Mouse (Mus musculus) midbrain, embryonic 15.5 days (tissue): Measurements from ENCODE around the gene Tmem171. TPM values are rescaled to one million over a fixed set of nuclear protein-coding genes. Genes with fewer than 3 reads are reported as not detected.

Source experiments
- ATAC-seq: fragments of 200-750 bp; cut with Nextera tagmentation; replicated peaks from 2 replicates; pipeline ENCODE4 v1.8.0; 2017; ENCODE audit warnings: moderate TSS enrichment
- H3K27ac ChIP-seq: fragments of 300-500 bp; sonication (generic); 2 replicates; pipeline ENCODE4 v1.5.1; 2015; ENCODE audit warnings: mild to moderate bottlenecking, inconsistent platforms
- H3K27me3 ChIP-seq: fragments of 300-500 bp; sonication (generic); replicated peaks from 2 replicates; pipeline ENCODE4 v1.6.1; 2015; ENCODE audit warnings: inconsistent platforms
- H3K36me3 ChIP-seq: fragments of 300-500 bp; sonication (generic); replicated peaks from 2 replicates; pipeline ENCODE4 v1.6.1; 2015; ENCODE audit warnings: inconsistent platforms
- H3K4me1 ChIP-seq: fragments of 300-500 bp; sonication (generic); 2 replicates; pipeline ENCODE4 v1.6.1; 2015; ENCODE audit warnings: inconsistent platforms
- H3K4me2 ChIP-seq: fragments of 300-500 bp; sonication (generic); 2 replicates; pipeline ENCODE4 v1.6.1; 2015; ENCODE audit warnings: inconsistent platforms, mild to moderate bottlenecking, moderate library complexity
- H3K4me3 ChIP-seq: fragments of 300-500 bp; sonication (generic); 2 replicates; pipeline ENCODE4 v1.5.1; 2015; ENCODE audit warnings: mild to moderate bottlenecking, inconsistent platforms
- H3K9ac ChIP-seq: fragments of 300-500 bp; sonication (generic); 2 replicates; pipeline ENCODE4 v1.6.1; 2015; ENCODE audit warnings: mild to moderate bottlenecking, inconsistent platforms
- H3K9me3 ChIP-seq: fragments of 300-500 bp; sonication (generic); 2 replicates; pipeline ENCODE4 v1.6.1; 2016; ENCODE audit warnings: inconsistent platforms
- WGBS: fragments of 180-500 bp; shearing (Covaris S2); methylation state at CpG from one replicate; pipeline ENCODE4 v1.1.7; 2015; ENCODE audit warnings: mixed read lengths; 5-methylcytosine and 5-hydroxymethylcytosine counted together
- polyA plus RNA-seq: library from polyadenylated mRNA; unstranded; fragments of >200 nt; fragmentation: Nextera tagmentation; extraction: Ambion mirVana; gene quantifications from 2 replicates; pipeline ENCODE4 v1.2.1, GENCODE M21; 2015

The Tmem171 gene
- polyA plus RNA-seq, 1 experiment from 2014 or later: not detected

DNA sequence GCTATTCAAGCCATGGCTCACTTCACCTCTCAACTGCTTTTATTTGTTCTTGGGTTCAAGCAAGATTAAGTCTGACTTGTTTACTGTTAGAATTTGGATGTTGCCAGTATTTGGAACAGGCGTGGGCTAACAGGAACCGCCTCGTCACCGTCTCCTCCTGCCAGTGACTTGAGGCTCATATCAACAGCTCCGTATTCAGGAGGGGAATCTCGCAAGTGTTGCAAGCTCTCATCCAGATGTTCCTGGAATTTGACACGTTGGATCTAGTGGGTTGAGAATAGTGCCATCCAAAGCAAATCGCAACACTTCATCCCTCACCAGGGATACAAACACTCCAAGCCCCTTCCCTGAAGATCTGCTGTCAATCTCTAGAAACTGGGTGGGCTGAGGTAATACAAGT is 15.6 kb upstream of the Tmem171 start:
- Histone ChIP-seq H3K9ac (no peak overlapping the region), H3K36me3 (no peaks in the 10 kb centered on the region), H3K27ac (no peak overlapping the region), H3K27me3 (no peaks in the 10 kb centered on the region), H3K4me2 (no peak overlapping the region), H3K4me3 (no peak overlapping the region), H3K9me3 (no peaks in the 10 kb centered on the region), H3K4me1 (no peaks in the 10 kb centered on the region)
- ATAC-seq: no peak
- 86% methylated on average over 8 of the region's 8 CpGs for WGBS

DNA sequence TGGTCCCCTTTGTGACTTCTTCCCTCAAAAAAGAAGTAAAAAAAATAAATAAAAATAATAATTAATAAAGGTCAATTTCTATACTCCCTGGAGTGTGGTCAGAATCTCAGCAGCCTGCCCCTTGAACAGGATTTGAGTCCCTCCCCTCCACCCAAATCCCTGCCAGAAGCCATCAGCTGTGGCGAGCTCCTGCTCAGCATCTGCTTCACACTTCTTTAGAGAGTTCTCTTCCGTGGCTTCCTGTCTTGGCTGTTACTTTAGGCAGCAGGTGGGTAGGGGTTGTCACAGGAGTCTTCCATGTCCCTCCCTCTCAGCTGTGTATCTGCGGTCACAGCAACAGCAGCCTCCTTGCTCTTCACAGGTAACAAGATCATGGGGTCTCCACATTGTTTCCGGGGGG is 10.9 kb upstream of the Tmem171 start:
- Histone ChIP-seq H3K27me3 (no peaks in the 10 kb centered on the region), H3K9ac (no peak overlapping the region), H3K9me3 (no peaks in the 10 kb centered on the region), H3K4me1 (no peaks in the 10 kb centered on the region), H3K4me3 (no peak overlapping the region), H3K4me2 (no peak overlapping the region), H3K27ac (no peak overlapping the region), H3K36me3 (no peaks in the 10 kb centered on the region)
- ATAC-seq: no peak
- 80% methylated on average over 4 of the region's 4 CpGs for WGBS

DNA sequence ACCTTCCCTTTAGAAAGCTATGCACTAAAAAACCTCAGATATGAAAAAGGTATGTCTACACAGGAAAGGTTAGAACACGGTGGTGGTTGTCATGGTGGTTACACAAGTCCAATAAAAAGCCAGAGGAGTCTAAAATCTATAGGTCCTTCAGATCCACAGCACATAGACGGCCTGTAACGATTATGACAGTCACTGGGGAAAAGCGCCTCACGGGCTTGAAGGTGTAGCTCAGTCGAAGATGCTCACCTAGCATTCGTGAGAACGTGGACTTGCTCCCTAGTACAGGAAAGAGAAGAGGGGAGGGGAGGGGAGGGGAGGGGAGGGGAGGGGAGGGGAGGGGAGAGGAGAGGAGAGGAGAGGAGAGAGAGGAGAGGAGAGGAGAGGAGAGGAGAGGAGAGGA is 9.2 kb upstream of the Tmem171 start:
- no peak for ATAC-seq
- H3K4me2 ChIP-seq: no peak overlapping the region
- H3K36me3 ChIP-seq: no peaks in the 10 kb centered on the region
- no peaks in the 10 kb centered on the region for H3K4me1 ChIP-seq
- H3K27me3 ChIP-seq: no peaks in the 10 kb centered on the region
- no peak overlapping the region for H3K4me3 ChIP-seq
- 89% methylated on average over 8 of the region's 8 CpGs for WGBS
- H3K27ac ChIP-seq: no peak overlapping the region
- no peaks in the 10 kb centered on the region for H3K9me3 ChIP-seq
- no peak overlapping the region for H3K9ac ChIP-seq

DNA sequence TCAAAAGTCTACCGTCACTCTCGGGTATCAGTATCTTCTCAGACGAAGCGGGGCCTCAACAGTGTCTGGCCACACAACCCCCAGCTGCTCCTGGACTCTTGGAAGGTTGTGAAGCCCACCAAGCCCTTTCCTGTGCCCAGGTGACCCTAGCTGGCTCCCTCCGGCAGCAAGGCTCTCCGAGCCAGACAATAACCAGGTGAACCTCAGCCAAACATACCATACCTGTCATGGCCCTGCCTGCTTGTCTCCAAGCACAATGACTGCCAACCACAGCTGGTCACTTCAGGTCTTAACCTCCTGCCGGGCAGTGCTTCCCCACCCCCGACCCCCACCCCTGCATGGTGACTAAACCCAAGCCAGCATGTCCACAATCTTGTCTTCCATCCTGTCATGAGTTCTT is 7.7 kb upstream of the Tmem171 start:
- Histone ChIP-seq H3K27me3 (no peaks in the 10 kb centered on the region), H3K4me3 (no peak overlapping the region), H3K4me2 (no peak overlapping the region), H3K36me3 (no peaks in the 10 kb centered on the region), H3K9me3 (no peaks in the 10 kb centered on the region), H3K4me1 (no peaks in the 10 kb centered on the region), H3K9ac (no peak overlapping the region), H3K27ac (no peak overlapping the region)
- ATAC-seq: no peak
- WGBS: 90% methylated on average over 8 of the region's 8 CpGs

DNA sequence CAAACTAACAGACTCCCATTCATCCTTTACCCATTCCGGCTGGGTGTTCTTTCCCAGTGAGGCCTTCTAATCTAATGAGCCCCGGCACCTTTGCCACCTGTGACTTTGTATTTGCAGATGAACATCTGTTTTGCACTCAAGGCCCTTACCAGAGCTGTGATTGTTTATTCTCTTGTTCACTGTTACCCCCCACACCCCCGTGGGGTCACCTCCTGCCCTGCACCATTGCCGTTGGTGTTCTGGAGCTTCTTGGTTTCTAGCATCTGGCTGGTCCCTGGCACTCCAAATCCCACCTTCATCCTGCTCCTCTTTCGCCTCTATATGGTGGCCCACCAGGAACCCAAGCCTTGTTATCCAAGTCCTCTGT is 6.7 kb upstream of the Tmem171 start:
- ATAC-seq: no peak
- WGBS: 84% methylated on average over 5 of the region's 5 CpGs

DNA sequence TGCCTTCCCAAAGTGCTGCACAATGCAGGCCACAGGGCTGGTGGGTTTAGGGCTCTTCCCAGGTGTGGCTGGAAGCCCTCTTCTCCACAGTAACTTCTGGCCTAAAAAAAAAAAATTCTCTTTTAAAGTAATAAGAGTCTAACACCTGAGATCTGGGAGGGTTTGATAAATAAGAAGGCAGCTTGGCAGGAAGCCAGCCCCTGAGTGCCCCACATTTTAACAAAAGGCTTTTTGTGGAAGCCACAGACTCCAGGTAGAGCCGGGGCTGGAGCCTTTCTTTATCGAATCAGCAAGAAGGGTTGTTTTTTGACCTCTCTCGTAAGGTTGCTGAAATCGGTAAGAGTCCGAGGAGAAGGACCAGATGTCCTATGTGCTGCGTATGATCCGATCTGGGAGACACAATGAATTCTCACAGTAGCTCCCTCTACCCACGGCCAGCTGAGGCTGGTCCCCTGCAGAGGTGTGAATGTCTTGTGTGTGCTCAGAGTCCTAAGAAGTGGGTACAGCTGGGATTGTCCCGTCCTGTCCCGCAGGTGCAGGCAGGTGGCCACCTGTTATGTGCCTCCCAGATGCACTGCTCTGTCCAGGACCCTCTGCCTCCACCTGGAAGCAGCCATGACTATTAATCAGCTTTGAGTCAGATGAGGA is 6.2 kb upstream of the Tmem171 start:
- WGBS: 76% methylated on average over 10 of the region's 10 CpGs
- Histone ChIP-seq H3K9me3 (no peaks in the 10 kb centered on the region), H3K4me1 (no peaks in the 10 kb centered on the region), H3K4me2 (no peak overlapping the region), H3K27me3 (0 out of 2 replicates have a peak, but pooled peaks cover 3% of the 10 kb centered on the region), H3K9ac (no peak overlapping the region), H3K4me3 (no peak overlapping the region), H3K36me3 (no peaks in the 10 kb centered on the region), H3K27ac (no peak overlapping the region)
- no peak for ATAC-seq

More for the DNA sequence above, 6.7 kb upstream of the Tmem171 start:
- Histone ChIP-seq H3K4me3 (no peak overlapping the region), H3K4me2 (no peak overlapping the region), H3K36me3 (no peaks in the 10 kb centered on the region), H3K4me1 (no peaks in the 10 kb centered on the region), H3K9ac (no peak overlapping the region), H3K27me3 (no peaks in the 10 kb centered on the region), H3K27ac (no peak overlapping the region), H3K9me3 (no peaks in the 10 kb centered on the region)

DNA sequence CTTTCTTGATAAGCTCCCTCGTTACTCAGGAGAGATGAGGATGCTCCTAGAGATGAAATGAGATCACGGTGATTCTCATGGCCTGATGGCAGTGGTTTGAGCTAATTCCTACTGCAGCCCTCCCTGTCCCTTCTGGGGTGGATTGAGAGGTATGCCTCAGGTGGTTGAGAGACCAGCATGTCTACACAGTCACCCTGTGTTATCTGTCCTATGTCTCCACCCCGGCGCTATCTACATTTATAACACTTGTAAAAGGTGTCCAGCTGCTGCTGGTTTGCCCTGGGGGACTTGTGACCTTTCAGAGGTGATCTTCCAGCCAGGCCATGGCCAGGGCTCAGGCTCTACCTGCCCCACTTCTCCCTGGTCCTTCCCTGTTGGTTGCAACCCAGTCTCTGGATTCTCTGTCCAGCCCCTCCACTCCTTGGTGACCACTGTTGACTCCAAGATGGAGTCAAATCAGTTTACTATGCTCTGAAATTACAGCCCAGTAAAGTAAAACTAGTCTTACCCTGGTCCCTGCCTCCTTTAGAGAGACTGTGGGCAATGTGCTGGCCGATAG is 5.4 kb upstream of the Tmem171 start:
- 89% methylated on average over 5 of the region's 5 CpGs for WGBS
- Histone ChIP-seq H3K9me3 (no peaks in the 10 kb centered on the region), H3K4me3 (no peak overlapping the region), H3K4me1 (peaks cover 3% of the 10 kb centered on the region), H3K9ac (no peak overlapping the region), H3K27ac (no peak overlapping the region), H3K4me2 (no peak overlapping the region), H3K27me3 (peaks cover 10% of the 10 kb centered on the region), H3K36me3 (no peaks in the 10 kb centered on the region)
- no peak for ATAC-seq

DNA sequence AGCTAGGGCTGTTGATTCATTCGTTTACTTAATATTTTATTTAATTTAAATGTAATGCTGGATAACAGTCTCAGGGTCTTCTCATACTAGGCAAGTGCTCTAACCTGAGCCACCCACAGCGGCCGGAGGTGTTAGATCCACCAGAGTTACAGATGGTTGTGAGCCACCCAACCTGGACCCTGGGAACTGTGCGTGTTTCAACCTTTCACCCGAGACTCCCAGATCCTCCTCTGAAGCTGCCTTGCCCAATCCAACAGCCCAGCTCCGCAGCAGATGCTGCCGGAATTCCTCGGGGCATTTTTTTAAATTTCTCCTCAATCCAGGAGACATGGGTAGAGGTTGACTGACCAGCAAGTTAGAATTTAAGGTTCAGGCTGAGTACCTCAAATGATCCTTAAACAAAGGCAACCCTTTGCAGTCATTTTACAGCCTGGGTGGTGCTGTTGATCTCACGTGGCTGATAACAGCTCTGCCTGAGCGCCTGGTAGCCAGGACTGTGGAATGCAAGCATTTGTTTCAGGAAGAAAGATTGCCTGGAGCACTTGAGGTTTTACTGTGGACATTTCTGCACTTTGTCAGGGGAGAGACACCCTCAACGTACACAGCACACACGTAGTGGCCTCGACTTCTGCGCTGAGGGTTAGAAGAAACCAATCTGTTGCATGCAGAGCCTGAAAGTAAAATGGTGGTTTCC is 4.6 kb upstream of the Tmem171 start:
- WGBS: 81% methylated on average over 14 of the region's 14 CpGs
- Histone ChIP-seq H3K27ac (no peak overlapping the region), H3K4me2 (no peak overlapping the region), H3K9me3 (no peaks in the 10 kb centered on the region), H3K36me3 (no peaks in the 10 kb centered on the region), H3K4me3 (no peak overlapping the region), H3K27me3 (peaks cover 17% of the 10 kb centered on the region), H3K9ac (no peak overlapping the region), H3K4me1 (peaks cover 8% of the 10 kb centered on the region)
- no peak for ATAC-seq

DNA sequence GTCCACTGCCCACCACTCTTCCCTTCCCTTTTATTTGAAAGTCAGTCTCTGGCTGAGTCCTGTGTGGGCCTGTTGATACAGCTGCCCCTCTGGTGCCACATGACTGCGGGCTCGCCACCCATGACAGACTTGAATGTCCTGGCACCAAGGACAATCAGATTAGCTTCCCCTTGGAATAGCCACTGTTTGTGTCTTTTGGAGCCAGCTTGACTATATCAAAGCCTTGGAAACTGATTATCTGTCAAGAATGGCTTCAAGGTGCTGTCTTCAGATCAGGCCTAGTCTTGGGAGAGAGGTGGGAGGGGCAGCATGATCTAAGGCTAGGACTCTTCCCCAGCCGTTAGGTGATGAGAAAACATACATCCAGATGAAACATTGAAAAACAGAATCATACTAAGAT is 2.1 kb upstream of the Tmem171 start:
- Histone ChIP-seq H3K4me3 (no peak overlapping the region), H3K27me3 (peaks cover 24% of the 10 kb centered on the region), H3K36me3 (no peaks in the 10 kb centered on the region), H3K4me1 (peaks cover 8% of the 10 kb centered on the region), H3K27ac (no peak overlapping the region), H3K9ac (no peak overlapping the region), H3K9me3 (no peaks in the 10 kb centered on the region), H3K4me2 (no peak overlapping the region)
- ATAC-seq: no peak
- 76% methylated on average over 3 of the region's 3 CpGs for WGBS

DNA sequence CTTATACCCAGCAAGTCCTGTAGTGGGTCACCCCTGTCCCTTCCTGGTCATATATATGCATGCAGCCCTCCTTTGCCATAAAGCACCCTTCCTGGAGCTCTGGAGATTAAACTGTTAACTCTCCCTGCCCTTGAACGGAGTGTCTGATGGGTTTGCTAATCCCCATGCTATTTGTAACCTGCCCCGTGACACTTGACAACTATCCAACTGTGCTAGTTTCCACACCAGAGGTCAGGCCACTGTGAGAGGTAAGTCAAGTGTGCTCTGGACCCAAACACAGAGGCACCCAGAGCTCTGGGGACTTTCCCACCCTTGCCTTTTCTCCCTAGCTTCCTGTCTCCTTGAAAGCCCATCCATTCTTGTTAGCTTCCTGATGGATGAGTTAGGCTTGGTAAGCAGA is 912 bp upstream of the Tmem171 start:
- no peaks in the 10 kb centered on the region for H3K36me3 ChIP-seq
- no peak overlapping the region for H3K9ac ChIP-seq
- peaks cover 24% of the 10 kb centered on the region for H3K27me3 ChIP-seq
- no peak overlapping the region for H3K4me2 ChIP-seq
- no peaks in the 10 kb centered on the region for H3K9me3 ChIP-seq
- H3K27ac ChIP-seq: no peak overlapping the region
- no peak overlapping the region for H3K4me3 ChIP-seq
- H3K4me1 ChIP-seq: peaks cover 8% of the 10 kb centered on the region
- WGBS: 31% methylated on average over 2 of the region's 2 CpGs
- ATAC-seq: no peak

DNA sequence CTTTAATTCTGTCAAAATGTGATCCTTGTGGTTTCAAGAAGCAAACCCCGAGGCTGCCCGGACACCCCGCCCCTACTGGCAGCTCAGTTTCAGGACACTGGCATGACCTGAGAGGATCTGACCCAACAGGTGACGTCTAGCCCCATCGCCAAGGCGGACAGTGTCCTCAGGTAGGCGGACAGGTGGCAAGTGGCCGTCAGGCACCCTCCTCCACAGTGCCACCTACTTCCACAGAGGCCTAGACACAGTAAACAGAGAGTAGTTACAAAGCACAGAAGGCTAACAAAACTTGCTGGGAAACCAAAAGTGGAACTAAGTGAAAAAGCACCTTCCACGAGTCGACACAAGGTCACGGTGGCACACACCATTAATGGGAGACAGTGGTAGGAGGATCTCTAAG is 1.3 kb downstream of the Tmem171 start:
- Histone ChIP-seq H3K36me3 (no peaks in the 10 kb centered on the region), H3K27ac (no peak overlapping the region), H3K9ac (no peak overlapping the region), H3K4me3 (no peak overlapping the region), H3K9me3 (no peaks in the 10 kb centered on the region), H3K4me2 (no peak overlapping the region), H3K4me1 (peaks cover 8% of the 10 kb centered on the region), H3K27me3 (peaks cover 24% of the 10 kb centered on the region)
- ATAC-seq: no peak
- WGBS: 93% methylated on average over 11 of the region's 11 CpGs

DNA sequence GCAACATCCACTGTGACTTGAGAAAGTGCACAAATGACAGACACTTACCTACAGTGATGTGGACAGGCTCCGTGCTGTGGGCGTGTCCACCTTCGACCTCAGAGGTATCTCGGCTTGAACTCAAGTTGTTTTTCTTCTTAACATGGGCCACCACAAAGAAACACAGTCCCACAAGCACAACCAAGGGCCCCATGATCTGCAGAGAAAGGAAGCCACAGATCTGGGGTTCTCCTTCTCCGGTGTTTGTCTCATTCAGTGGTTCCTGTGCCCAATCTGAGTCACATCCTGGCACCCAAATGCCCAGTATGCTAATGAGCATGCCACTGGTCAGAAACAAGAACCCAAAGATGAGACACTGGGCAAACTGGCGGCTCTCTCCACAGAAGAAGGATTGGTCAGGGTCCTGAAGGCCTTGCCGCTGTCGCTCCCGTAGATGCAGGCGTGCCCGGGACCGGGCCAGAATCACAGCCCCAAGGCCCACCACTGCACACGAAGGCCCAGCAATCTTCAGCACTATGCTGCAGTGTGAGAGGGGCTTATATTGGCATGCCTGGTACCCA is 2.6 kb downstream of the Tmem171 start:
- no peak overlapping the region for H3K9ac ChIP-seq
- peaks cover 8% of the 10 kb centered on the region for H3K4me1 ChIP-seq
- no peak for ATAC-seq
- peaks cover 24% of the 10 kb centered on the region for H3K27me3 ChIP-seq
- no peak overlapping the region for H3K4me3 ChIP-seq
- H3K36me3 ChIP-seq: no peaks in the 10 kb centered on the region
- no peak overlapping the region for H3K4me2 ChIP-seq
- no peak overlapping the region for H3K27ac ChIP-seq
- no peaks in the 10 kb centered on the region for H3K9me3 ChIP-seq
- 94% methylated on average over 13 of the region's 13 CpGs for WGBS

DNA sequence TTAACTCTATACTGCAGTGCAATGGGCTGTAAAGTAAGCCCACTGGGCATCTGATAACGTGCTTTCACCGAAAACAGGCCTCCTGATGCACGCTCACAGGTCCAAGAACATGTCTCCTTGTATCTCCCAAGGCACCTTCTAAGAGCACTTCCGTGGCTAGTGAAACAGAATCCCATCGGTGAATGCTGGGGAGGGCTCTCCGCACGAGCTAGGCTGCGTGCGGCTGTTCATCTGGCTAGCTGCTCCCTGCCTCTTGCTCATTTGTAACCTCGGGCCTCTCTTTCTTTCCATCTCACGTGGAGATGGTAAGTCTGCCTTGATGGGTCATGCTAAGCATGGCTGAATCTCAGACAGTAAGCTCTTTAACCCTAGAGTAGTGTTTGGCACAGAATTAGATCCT is 3.7 kb downstream of the Tmem171 start:
- peaks cover 22% of the 10 kb centered on the region for H3K27me3 ChIP-seq
- H3K4me2 ChIP-seq: no peak overlapping the region
- no peak overlapping the region for H3K4me3 ChIP-seq
- peaks cover 8% of the 10 kb centered on the region for H3K4me1 ChIP-seq
- no peak overlapping the region for H3K9ac ChIP-seq
- no peak for ATAC-seq
- no peaks in the 10 kb centered on the region for H3K36me3 ChIP-seq
- no peaks in the 10 kb centered on the region for H3K9me3 ChIP-seq
- H3K27ac ChIP-seq: no peak overlapping the region
- WGBS: 89% methylated on average over 11 of the region's 11 CpGs
